Mouse (Mus musculus): ENCODE measurements around the gene Isy1.
"Not testable (repeated sequence)": the region's sequence is repeated elsewhere in the genome, so short reads cannot be mapped to it uniquely, and the experiment has no call there.

The Isy1 gene

DNA sequence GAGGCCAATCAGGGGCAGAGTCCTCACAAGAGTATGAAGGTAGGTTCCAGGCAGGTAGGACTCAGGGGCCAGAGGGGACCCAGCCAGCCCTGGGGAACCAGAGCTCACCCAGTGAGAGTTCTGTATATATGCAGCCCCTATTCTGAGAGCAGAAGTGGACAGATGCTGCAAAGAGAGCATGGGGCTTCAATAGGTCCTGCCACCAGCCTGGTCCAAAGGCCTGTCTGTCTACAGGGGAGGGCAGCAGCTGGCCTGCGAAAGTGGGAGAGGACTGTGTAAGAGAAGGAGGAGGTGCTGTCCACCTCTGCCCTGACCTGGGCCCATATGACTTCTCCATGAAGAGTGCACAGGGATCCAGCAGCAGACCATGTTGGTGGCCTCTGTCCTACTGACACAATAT lies 61.9 kb downstream of the Isy1 start:
- no peak for DNase-seq

DNA sequence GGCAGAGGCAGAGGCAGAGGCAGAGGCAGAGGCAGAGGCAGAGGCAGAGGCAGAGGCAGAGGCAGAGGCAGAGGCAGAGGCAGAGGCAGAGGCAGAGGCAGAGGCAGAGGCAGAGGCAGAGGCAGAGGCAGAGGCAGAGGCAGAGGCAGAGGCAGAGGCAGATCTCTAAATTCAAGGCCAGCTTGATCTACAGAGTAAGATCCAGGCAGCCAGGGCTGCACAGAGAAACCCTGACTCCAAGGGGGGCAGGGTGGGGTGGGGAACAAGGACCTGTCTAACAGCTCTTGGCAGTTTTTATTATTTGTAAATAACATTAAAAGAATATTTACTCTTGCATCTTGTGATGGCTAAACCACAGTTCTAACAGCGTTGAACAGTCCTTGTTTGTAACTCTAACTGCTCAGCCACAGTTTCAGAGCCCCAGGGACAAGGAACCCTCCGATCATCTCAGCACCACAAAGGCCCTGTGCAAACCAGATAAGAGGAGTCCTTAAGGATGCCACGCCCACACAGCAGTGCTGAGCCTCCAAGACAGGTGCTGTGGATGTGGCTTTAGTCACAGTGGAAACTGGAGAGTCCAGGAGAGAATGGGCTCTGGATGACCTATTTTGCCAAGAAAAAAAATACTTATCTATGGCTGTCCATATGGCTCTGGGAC lies 62.9 kb downstream of the Isy1 start:
- no peak for DNase-seq

DNA sequence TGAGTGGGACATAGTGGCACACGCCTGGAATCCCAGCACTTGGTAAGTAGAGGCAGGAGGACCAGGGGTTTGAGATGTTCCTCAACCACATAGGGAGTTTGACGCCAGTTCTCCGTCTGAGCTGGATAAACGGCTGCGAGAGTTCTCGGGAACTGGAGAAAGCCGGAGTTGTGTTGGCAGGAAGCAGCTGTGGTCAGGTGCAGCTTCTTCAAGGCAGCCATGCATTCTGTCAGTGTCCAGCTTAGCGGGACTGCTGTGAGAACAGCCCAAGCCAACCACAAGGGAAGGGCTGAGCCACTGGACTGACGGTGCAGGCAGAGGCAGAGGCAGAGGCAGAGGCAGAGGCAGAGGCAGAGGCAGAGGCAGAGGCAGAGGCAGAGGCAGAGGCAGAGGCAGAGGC lies 63.7 kb downstream of the Isy1 start:
- no peak for DNase-seq

DNA sequence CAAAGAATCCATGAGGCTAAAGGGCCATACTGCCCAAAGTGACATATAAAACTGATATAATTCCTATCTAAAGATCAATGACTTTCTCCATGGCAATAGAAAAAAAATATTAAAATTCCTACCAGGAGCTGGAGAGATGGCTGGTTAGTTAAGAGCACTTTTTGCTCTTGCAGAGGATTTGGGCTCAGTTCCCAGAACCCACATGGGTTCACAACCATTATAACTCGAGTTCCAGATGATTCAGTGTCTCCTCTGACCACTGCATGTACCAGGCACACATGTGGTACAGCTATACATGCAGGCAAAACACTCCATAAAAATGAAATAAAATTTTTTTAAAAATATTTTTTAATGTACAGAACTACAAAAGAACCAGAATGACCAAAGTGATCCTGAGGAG lies 64.1 kb downstream of the Isy1 start:
- DNase-seq: no peak

DNA sequence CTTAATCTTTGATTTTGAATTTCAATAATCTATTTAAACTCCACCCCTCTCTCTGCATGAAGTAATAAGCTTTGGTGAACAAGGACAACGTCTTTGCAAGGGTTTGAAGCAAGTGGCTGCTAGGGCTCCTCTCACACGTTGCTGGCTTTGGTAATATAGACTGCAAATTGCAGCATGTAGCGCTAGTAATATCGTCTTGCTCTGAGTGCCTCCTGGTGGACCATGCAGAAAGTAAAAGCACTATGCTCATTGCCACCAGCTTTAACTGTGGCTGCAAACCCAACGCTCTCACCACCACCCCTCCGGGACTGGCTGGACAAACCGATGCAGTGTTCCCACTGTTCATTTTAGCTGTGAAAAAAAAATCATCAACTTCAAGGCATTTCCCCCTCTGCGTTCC lies 68.0 kb downstream of the Isy1 start:
- DNase-seq: no peak

DNA sequence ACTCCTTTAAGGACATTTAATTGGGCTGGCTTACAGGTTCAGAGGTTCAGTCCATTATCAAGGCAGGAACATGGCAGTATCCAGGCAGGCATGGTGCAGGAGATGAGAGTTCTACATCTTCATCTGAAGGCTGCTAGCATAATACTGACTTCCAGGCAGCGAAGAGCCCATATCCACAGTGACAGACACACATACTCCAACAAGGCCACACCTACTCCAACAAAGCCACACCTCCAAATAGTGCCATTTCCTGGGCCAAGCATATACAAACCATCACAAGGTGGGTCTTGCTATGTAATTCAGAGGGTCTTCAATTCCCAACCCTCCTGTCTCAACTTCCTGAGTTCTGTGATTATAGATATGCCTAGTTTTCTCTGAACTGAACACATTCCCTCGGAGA lies 74.3 kb downstream of the Isy1 start:
- not testable (repeated sequence) for DNase-seq

All from cerebellum, postnatal 10 days (tissue).